Mouse (Mus musculus) liver, adult 2 months (tissue): Measurements from ENCODE around the gene Scaf1. TPM values are rescaled to one million over a fixed set of nuclear protein-coding genes. Genes with fewer than 3 reads are reported as not detected.

Experiments
- DNase-seq: peaks from one replicate; pipeline ENCODE4 v3.0.0-alpha.2; 2011; ENCODE audit warnings: low read depth, low spot score; ENCODE audit errors: extremely low read depth
- H3K27ac ChIP-seq: fragments of 200-500 bp; replicated peaks from 2 replicates; pipeline ENCODE4 v1.5.1; 2012; ENCODE audit warnings: low read depth, mild to moderate bottlenecking, control low read depth, inconsistent platforms, low read length; ENCODE audit not compliant: insufficient read depth
- H3K27me3 ChIP-seq: fragments of 200-500 bp; 2 replicates; pipeline ENCODE4 v1.6.1; 2012; ENCODE audit warnings: mild to moderate bottlenecking, moderate library complexity, low read length, inconsistent platforms; ENCODE audit not compliant: control insufficient read depth, insufficient read depth
- H3K36me3 ChIP-seq: fragments of 200-500 bp; 2 replicates; pipeline ENCODE4 v1.6.1; 2012; ENCODE audit warnings: low read length, inconsistent platforms; ENCODE audit not compliant: control insufficient read depth, insufficient read depth
- H3K4me1 ChIP-seq: fragments of 200-500 bp; 2 replicates; pipeline ENCODE4 v1.6.1; 2011; ENCODE audit warnings: low read length; ENCODE audit not compliant: control insufficient read depth, insufficient read depth
- H3K4me3 ChIP-seq: fragments of 200-500 bp; 2 replicates; pipeline ENCODE4 v1.5.1; 2011; ENCODE audit warnings: low read depth, mild to moderate bottlenecking, control low read depth, low read length, moderate library complexity; ENCODE audit not compliant: insufficient read depth
- H3K79me2 ChIP-seq: fragments of 200-500 bp; 2 replicates; pipeline ENCODE4 v1.6.1; 2012; ENCODE audit warnings: inconsistent platforms, mild to moderate bottlenecking, low read length, moderate library complexity; ENCODE audit not compliant: control insufficient read depth, insufficient read depth
- H3K9ac ChIP-seq: fragments of 200-500 bp; 2 replicates; pipeline ENCODE4 v1.6.1; 2012; ENCODE audit warnings: low read depth, mild to moderate bottlenecking, control low read depth, inconsistent platforms, low read length
- CTCF ChIP-seq: fragments of 200-500 bp; IDR thresholded peaks from 2 replicates; pipeline ENCODE4 v1.5.1; 2011; ENCODE audit warnings: low read depth, low read length, control low read depth
- POLR2A ChIP-seq: fragments of 200-500 bp; IDR thresholded peaks from 2 replicates; pipeline ENCODE4 v1.6.1; 2011; ENCODE audit warnings: low read length, control low read depth; ENCODE audit not compliant: insufficient read depth; ENCODE audit errors: extremely low read depth
- WGBS: fragments of 180-500 bp; shearing (Covaris S2); methylation state at CpG from one replicate; pipeline ENCODE4 v1.1.7; 2018; 5-methylcytosine and 5-hydroxymethylcytosine counted together
- polyA plus RNA-seq: library from polyadenylated mRNA; depleted of rRNA; stranded (reverse); fragments of >200 nt; gene quantifications from 2 replicates; pipeline ENCODE4 v1.2.3, GENCODE M21; 2012
- total RNA-seq: library from RNA; depleted of rRNA; stranded (reverse); fragments of >200 nt; gene quantifications from 2 replicates; pipeline ENCODE4 v1.2.3, GENCODE M21; 2014

Scaf1 gene
- total and polyA plus RNA-seq, 2 experiments: 4.4 to 31.8 TPM

GRCm38 (mm10) chr7:44965975-44966374 lies 50.2 kb downstream of the Scaf1 start:
- Histone ChIP-seq H3K79me2 (no peaks in the 10 kb centered on the region), H3K27ac (no peak overlapping the region), H3K27me3 (no peaks in the 10 kb centered on the region), H3K4me1 (no peaks in the 10 kb centered on the region), H3K4me3 (no peak overlapping the region), H3K9ac (no peak overlapping the region), H3K36me3 (no peaks in the 10 kb centered on the region)
- DNase-seq: no peak
- TF ChIP-seq POLR2A (no peak), CTCF (peak; percentile 51)
- WGBS: 64% methylated on average over 7 of the region's 7 CpGs

- WGBS: 98% methylated on average over 13 of the region's 13 CpGs
Observed at GRCm38 (mm10) chr7:44964990-44965389, 51.2 kb downstream of the Scaf1 start.

GRCm38 (mm10) chr7:44962831-44963230 lies 53.3 kb downstream of the Scaf1 start:
- DNase-seq: no peak
- no peaks in the 10 kb centered on the region for H3K79me2 ChIP-seq
- H3K36me3 ChIP-seq: no peaks in the 10 kb centered on the region
- WGBS: 66% methylated on average over 5 of the region's 5 CpGs
- no peaks in the 10 kb centered on the region for H3K4me1 ChIP-seq
- no peak for TF ChIP-seq POLR2A
- no peak for TF ChIP-seq CTCF
- no peak overlapping the region for H3K4me3 ChIP-seq
- H3K9ac ChIP-seq: no peak overlapping the region
- no peak overlapping the region for H3K27ac ChIP-seq
- H3K27me3 ChIP-seq: no peaks in the 10 kb centered on the region

More at GRCm38 (mm10) chr7:44964990-44965389, 51.2 kb downstream of the Scaf1 start:
- no peaks in the 10 kb centered on the region for H3K79me2 ChIP-seq
- no peak overlapping the region for H3K9ac ChIP-seq
- no peaks in the 10 kb centered on the region for H3K27me3 ChIP-seq
- H3K4me3 ChIP-seq: no peak overlapping the region
- H3K36me3 ChIP-seq: no peaks in the 10 kb centered on the region
- H3K27ac ChIP-seq: no peak overlapping the region
- no peak for DNase-seq
- no peaks in the 10 kb centered on the region for H3K4me1 ChIP-seq
- TF ChIP-seq CTCF: no peak
- no peak for TF ChIP-seq POLR2A

GRCm38 (mm10) chr7:44962337-44962736 lies 53.8 kb downstream of the Scaf1 start:
- Histone ChIP-seq H3K4me3 (no peak overlapping the region), H3K79me2 (no peaks in the 10 kb centered on the region), H3K36me3 (no peaks in the 10 kb centered on the region), H3K4me1 (no peaks in the 10 kb centered on the region), H3K27ac (no peak overlapping the region), H3K9ac (no peak overlapping the region), H3K27me3 (no peaks in the 10 kb centered on the region)
- TF ChIP-seq POLR2A: no peak
- TF ChIP-seq CTCF: no peak
- DNase-seq: no peak
- 82% methylated on average over 8 of the region's 8 CpGs for WGBS

- WGBS: 92% methylated on average over 13 of the region's 13 CpGs
- Histone ChIP-seq H3K9ac (no peak overlapping the region), H3K4me3 (no peak overlapping the region), H3K36me3 (no peaks in the 10 kb centered on the region), H3K27ac (no peak overlapping the region), H3K27me3 (no peaks in the 10 kb centered on the region), H3K4me1 (no peaks in the 10 kb centered on the region), H3K79me2 (no peaks in the 10 kb centered on the region)
- TF ChIP-seq POLR2A (no peak), CTCF (no peak)
- DNase-seq: no peak
Observed at GRCm38 (mm10) chr7:44960512-44960910, 55.7 kb downstream of the Scaf1 start.

- Histone ChIP-seq H3K4me1 (no peaks in the 10 kb centered on the region), H3K36me3 (no peaks in the 10 kb centered on the region), H3K79me2 (no peaks in the 10 kb centered on the region), H3K27me3 (no peaks in the 10 kb centered on the region), H3K4me3 (no peak overlapping the region), H3K9ac (no peak overlapping the region), H3K27ac (no peak overlapping the region)
- 90% methylated on average over 10 of the region's 10 CpGs for WGBS
- TF ChIP-seq POLR2A (no peak), CTCF (no peak)
- DNase-seq: no peak
Observed at GRCm38 (mm10) chr7:44959874-44960511, 56.2 kb downstream of the Scaf1 start.
